Mouse (Mus musculus) CH12.LX (cell line): Measurements from ENCODE around the gene Zbtb20. TPM values are rescaled to one million over a fixed set of nuclear protein-coding genes. Genes with fewer than 3 reads are reported as not detected.

Experiments
- DNase-seq: peaks from one replicate; pipeline ENCODE4 v3.0.0-alpha.2; 2013; ENCODE audit errors: extremely low read depth
- H3K27ac ChIP-seq: 2 replicates; pipeline ENCODE4 v1.5.1; 2012; ENCODE audit warnings: low read depth, mild to moderate bottlenecking, control low read depth, moderate library complexity; ENCODE audit not compliant: insufficient read depth
- H3K27me3 ChIP-seq: replicated peaks from 2 replicates; pipeline ENCODE3; 2012; ENCODE audit warnings: inconsistent platforms
- H3K36me3 ChIP-seq, 2 experiments: replicated peaks in 1 of 2; 2 replicates each; pipeline versions ENCODE3 to v1.6.1; 2012; ENCODE audit warnings: inconsistent platforms in 1 of 2, low read length in 1 of 2, mild to moderate bottlenecking in 1 of 2, mixed read lengths in 1 of 2, moderate library complexity in 1 of 2; ENCODE audit not compliant: control insufficient read depth in 1 of 2, insufficient read depth in 1 of 2
- H3K4me1 ChIP-seq, 2 experiments: 2 replicates each; pipeline ENCODE4 v1.6.1; 2012; ENCODE audit warnings: inconsistent platforms in 1 of 2, moderate library complexity in 1 of 2; ENCODE audit not compliant: insufficient read depth in 2 of 2, control insufficient read depth in 1 of 2
- H3K4me2 ChIP-seq: 2 replicates; pipeline ENCODE4 v1.6.1; 2012; ENCODE audit warnings: low read depth, mild to moderate bottlenecking, control low read depth; ENCODE audit not compliant: poor library complexity, insufficient read depth, severe bottlenecking
- H3K4me3 ChIP-seq, 3 experiments: fragments of 150-350 bp in 1 of 3; sonication (generic) in 1 of 3; replicated peaks in 1 of 3; 2 replicates each; pipeline versions ENCODE3 to v1.5.1; 2011 to 2012; ENCODE audit warnings: low read depth in 2 of 3, low read length in 2 of 3, mild to moderate bottlenecking in 2 of 3, moderate library complexity in 2 of 3, control low read depth in 1 of 3, improper control_type of control experiment in 1 of 3, inconsistent platforms in 1 of 3, mixed read lengths in 1 of 3; ENCODE audit not compliant: poor library complexity in 1 of 3
- H3K79me2 ChIP-seq: replicated peaks from 2 replicates; pipeline ENCODE4 v1.6.1; 2012; ENCODE audit warnings: mild to moderate bottlenecking, moderate library complexity; ENCODE audit not compliant: control insufficient read depth, poor library complexity, insufficient read depth, severe bottlenecking; ENCODE audit errors: extremely low read depth
- H3K9ac ChIP-seq: 2 replicates; pipeline ENCODE4 v1.6.1; 2012; ENCODE audit warnings: low read depth, mild to moderate bottlenecking, control low read depth, moderate library complexity; ENCODE audit not compliant: insufficient read depth
- H3K9me3 ChIP-seq: replicated peaks from 2 replicates; pipeline ENCODE3; 2012; ENCODE audit warnings: low read length, inconsistent platforms, mixed read lengths
- BHLHE40 ChIP-seq: IDR thresholded peaks from 2 replicates; pipeline ENCODE4 v1.6.1; 2011; ENCODE audit warnings: mild to moderate bottlenecking, low read depth, low read length, improper control_type of control experiment
- CHD1 ChIP-seq: IDR thresholded peaks from 2 replicates; pipeline ENCODE4 v1.6.1; 2012; ENCODE audit warnings: low read depth, low read length, improper control_type of control experiment, inconsistent platforms
- CHD2 ChIP-seq: IDR thresholded peaks from 2 replicates; pipeline ENCODE4 v1.6.1; 2011; ENCODE audit warnings: low read length, improper control_type of control experiment
- CTCF ChIP-seq, 2 experiments: IDR thresholded peaks in 1 of 2; conservative IDR thresholded peaks in 1 of 2; 2 replicates each; pipeline ENCODE4 v1.5.1; 2011 to 2012; ENCODE audit warnings: low read depth in 2 of 2, low read length in 2 of 2, improper control_type of control experiment in 1 of 2, inconsistent platforms in 1 of 2, mild to moderate bottlenecking in 1 of 2, moderate library complexity in 1 of 2
- E2F4 ChIP-seq: IDR thresholded peaks from 2 replicates; pipeline ENCODE4 v1.6.1; 2011; ENCODE audit warnings: low read depth, low read length, improper control_type of control experiment; ENCODE audit not compliant: insufficient replicate concordance
- ELF1 ChIP-seq: IDR thresholded peaks from 2 replicates; pipeline ENCODE4 v1.6.1; 2014; ENCODE audit warnings: low read depth, mild to moderate bottlenecking, inconsistent platforms, low read length, improper control_type of control experiment
- EP300 ChIP-seq: IDR thresholded peaks from 2 replicates; pipeline ENCODE4 v1.6.1; 2011; ENCODE audit warnings: low read length, improper control_type of control experiment
- ETS1 ChIP-seq: conservative IDR thresholded peaks from 2 replicates; pipeline ENCODE4 v1.6.1; 2012; ENCODE audit warnings: low read depth, mild to moderate bottlenecking, inconsistent platforms, low read length, improper control_type of control experiment, moderate library complexity
- GABPA ChIP-seq: IDR thresholded peaks from 2 replicates; pipeline ENCODE4 v1.6.1; 2012; ENCODE audit warnings: low read depth, low read length, improper control_type of control experiment, inconsistent platforms; ENCODE audit not compliant: insufficient replicate concordance
- HCFC1 ChIP-seq: IDR thresholded peaks from 2 replicates; pipeline ENCODE4 v1.6.1; 2012; ENCODE audit warnings: low read depth, mild to moderate bottlenecking, inconsistent platforms, low read length, improper control_type of control experiment
- IRF4 ChIP-seq: IDR thresholded peaks from 2 replicates; pipeline ENCODE4 v1.6.1; 2014; ENCODE audit warnings: low read depth, mild to moderate bottlenecking, inconsistent platforms, low read length, improper control_type of control experiment
- JUN ChIP-seq: IDR thresholded peaks from 2 replicates; pipeline ENCODE4 v1.6.1; 2011; ENCODE audit warnings: low read depth, mild to moderate bottlenecking, low read length, improper control_type of control experiment, moderate library complexity; ENCODE audit not compliant: insufficient read depth
- JUND ChIP-seq: conservative IDR thresholded peaks from 2 replicates; pipeline ENCODE4 v1.6.1; 2011; ENCODE audit warnings: low read depth, low read length, improper control_type of control experiment
- KAT2A ChIP-seq: IDR thresholded peaks from 2 replicates; pipeline ENCODE4 v1.6.1; 2012; ENCODE audit warnings: low read length, improper control_type of control experiment, inconsistent platforms; ENCODE audit not compliant: insufficient replicate concordance
- MAFK ChIP-seq: IDR thresholded peaks from 2 replicates; pipeline ENCODE4 v1.6.1; 2011; ENCODE audit warnings: low read length, improper control_type of control experiment; ENCODE audit not compliant: insufficient replicate concordance
- MAX ChIP-seq: IDR thresholded peaks from 2 replicates; pipeline ENCODE4 v1.6.1; 2011; ENCODE audit warnings: low read length, improper control_type of control experiment
- MAZ ChIP-seq: IDR thresholded peaks from 2 replicates; pipeline ENCODE4 v1.6.1; 2012; ENCODE audit warnings: low read depth, mild to moderate bottlenecking, inconsistent platforms, low read length, improper control_type of control experiment, moderate library complexity
- MEF2A ChIP-seq: IDR thresholded peaks from 2 replicates; pipeline ENCODE4 v1.6.1; 2014; ENCODE audit warnings: low read depth, mild to moderate bottlenecking, inconsistent platforms, low read length, improper control_type of control experiment, borderline replicate concordance
- MXI1 ChIP-seq: IDR thresholded peaks from 2 replicates; pipeline ENCODE4 v1.6.1; 2011; ENCODE audit warnings: mild to moderate bottlenecking, low read depth, low read length, improper control_type of control experiment
- MYC ChIP-seq: IDR thresholded peaks from 2 replicates; pipeline ENCODE4 v1.6.1; 2011; ENCODE audit warnings: low read depth, mild to moderate bottlenecking, improper control_type of control experiment, low read length
- NELFE ChIP-seq: IDR thresholded peaks from 2 replicates; pipeline ENCODE4 v1.6.1; 2011; ENCODE audit warnings: low read depth, low read length, improper control_type of control experiment
- NRF1 ChIP-seq: IDR thresholded peaks from 2 replicates; pipeline ENCODE4 v1.6.1; 2014; ENCODE audit warnings: low read depth, mild to moderate bottlenecking, inconsistent platforms, low read length, improper control_type of control experiment, moderate library complexity
- PAX5 ChIP-seq: IDR thresholded peaks from 2 replicates; pipeline ENCODE4 v1.6.1; 2012; ENCODE audit warnings: low read length, inconsistent platforms, mixed read lengths
- POLR2A ChIP-seq: IDR thresholded peaks from 2 replicates; pipeline ENCODE4 v1.6.1; 2011; ENCODE audit warnings: low read depth, mild to moderate bottlenecking, improper control_type of control experiment, low read length
- POLR2AphosphoS2 ChIP-seq: IDR thresholded peaks from 2 replicates; pipeline ENCODE4 v1.6.1; 2011; ENCODE audit warnings: low read depth, low read length, improper control_type of control experiment
- RAD21 ChIP-seq: IDR thresholded peaks from 2 replicates; pipeline ENCODE4 v1.6.1; 2011; ENCODE audit warnings: low read depth, mild to moderate bottlenecking, low read length, improper control_type of control experiment, moderate library complexity
- RCOR1 ChIP-seq: conservative IDR thresholded peaks from 2 replicates; pipeline ENCODE4 v1.6.1; 2012; ENCODE audit warnings: low read depth, mild to moderate bottlenecking, inconsistent platforms, low read length, improper control_type of control experiment
- SIN3A ChIP-seq: IDR thresholded peaks from 2 replicates; pipeline ENCODE4 v1.6.1; 2012; ENCODE audit warnings: low read length, improper control_type of control experiment, inconsistent platforms
- SMC3 ChIP-seq: IDR thresholded peaks from 2 replicates; pipeline ENCODE4 v1.6.1; 2011; ENCODE audit warnings: low read depth, low read length, improper control_type of control experiment
- TBP ChIP-seq: conservative IDR thresholded peaks from 2 replicates; pipeline ENCODE4 v1.6.1; 2011; ENCODE audit warnings: low read depth, low read length, improper control_type of control experiment
- TCF12 ChIP-seq: IDR thresholded peaks from 2 replicates; pipeline ENCODE4 v1.6.1; 2014; ENCODE audit warnings: low read depth, mild to moderate bottlenecking, inconsistent platforms, low read length, improper control_type of control experiment
- UBTF ChIP-seq: IDR thresholded peaks from 2 replicates; pipeline ENCODE4 v1.6.1; 2012; ENCODE audit warnings: low read depth, mild to moderate bottlenecking, inconsistent platforms, low read length, improper control_type of control experiment, moderate library complexity
- USF1 ChIP-seq: IDR thresholded peaks from 2 replicates; pipeline ENCODE4 v1.6.1; 2014; ENCODE audit warnings: low read depth, mild to moderate bottlenecking, inconsistent platforms, low read length, improper control_type of control experiment
- USF2 ChIP-seq: conservative IDR thresholded peaks from 2 replicates; pipeline ENCODE4 v1.6.1; 2011; ENCODE audit warnings: low read depth, low read length, improper control_type of control experiment
- ZC3H11A ChIP-seq: IDR thresholded peaks from 2 replicates; pipeline ENCODE4 v1.6.1; 2012; ENCODE audit warnings: low read depth, mild to moderate bottlenecking, inconsistent platforms, low read length, improper control_type of control experiment
- ZKSCAN1 ChIP-seq: IDR thresholded peaks from 2 replicates; pipeline ENCODE4 v1.6.1; 2012; ENCODE audit warnings: low read depth, inconsistent platforms, low read length, improper control_type of control experiment, borderline replicate concordance
- ZMIZ1 ChIP-seq: IDR thresholded peaks from 2 replicates; pipeline ENCODE4 v1.6.1; 2012; ENCODE audit warnings: low read depth, mild to moderate bottlenecking, inconsistent platforms, low read length, improper control_type of control experiment
- ZNF384 ChIP-seq: IDR thresholded peaks from 2 replicates; pipeline ENCODE4 v1.6.1; 2012; ENCODE audit warnings: low read depth, low read length, improper control_type of control experiment, inconsistent platforms
- dilution Hi-C: fragments of 300-500 bp; cut with MboI; formaldehyde crosslinking; loops from 2 replicates; pipeline ENCODE4 v1.14.3; 2020; ENCODE audit warnings: low sequenced_read_pairs; ENCODE audit not compliant: extremely low pct_unique_long_range_greater_than_20kb, extremely low pct_ligation_motif_present
- in situ Hi-C: fragments of 300-500 bp; cut with MboI; formaldehyde crosslinking; loops from 3 replicates; pipeline ENCODE4 v1.14.3; 2019; ENCODE audit warnings: low sequenced_read_pairs, low pct_ligation_motif_present, low pct_unique_long_range_greater_than_20kb, mixed read lengths
- polyA plus RNA-seq: library from polyadenylated mRNA; unstranded; fragments of >175 nt; gene quantifications from 2 replicates; pipeline ENCODE4 v1.2.1, GENCODE M21; 2012; ENCODE audit warnings: low read depth; ENCODE audit not compliant: insufficient read length
- total RNA-seq, 2 experiments: library from RNA; depleted of rRNA; stranded (reverse); fragments of 300-350 nt in 1 of 2; fragments of >200 nt in 1 of 2; gene quantifications; 2 replicates each; pipeline ENCODE4 v1.2.3; 2012 to 2014

Gene Zbtb20
- total and polyA plus RNA-seq, 3 experiments: 24.9 to 58.0 (median 51.6) TPM

GRCm38 (mm10) chr16:43396849-43397628, 521.4 kb downstream of the Zbtb20 start:
- H3K27ac ChIP-seq: peak overlapping the region; percentile 82
- no peak for DNase-seq
- H3K27me3 ChIP-seq: no peaks in the 10 kb centered on the region
- peaks cover 0 to 5% of the 10 kb centered on the region in 2 experiments for H3K36me3 ChIP-seq
- H3K4me2 ChIP-seq: peak overlapping the region; percentile 97
- in situ Hi-C loops (loop anchor here (10.0 to 25.0 kb wide), 3 partner anchors 118 to 415 kb away; no protein-coding TSS in a partner anchor), dilution Hi-C loops (no loop called here)
- peak overlapping the region; percentile 46 for H3K9ac ChIP-seq
- no peaks in the 10 kb centered on the region for H3K9me3 ChIP-seq
- peaks cover 13% of the 10 kb centered on the region for H3K79me2 ChIP-seq
- peak overlapping the region in 2 of 3 experiments; percentile 4 to 14 for H3K4me3 ChIP-seq
- TF ChIP-seq ZMIZ1 (peak; percentile 95), RCOR1 (no peak), MAFK (no peak), MXI1 (no peak), MEF2A (no peak; the same call in 1 of the 2 replicates), SIN3A (no peak), MYC (no peak; the same call in 1 of the 2 replicates), RAD21 (no peak), UBTF (no peak), USF1 (no peak), GABPA (no peak), POLR2AphosphoS2 (peak; percentile 63), ELF1 (peak; percentile 47), SMC3 (no peak; the same call in 1 of the 2 replicates), NELFE (no peak), JUN (peak; percentile 66), USF2 (no peak), CTCF (conservative IDR thresholded peaks at IDR 0.05 in 1 of 2, IDR thresholded peaks at IDR 0.05 in 1 of 2; ENCODE audit: low read depth in 2 of 2, low read length in 2 of 2) (no peak), NRF1 (no peak), ETS1 (peak; percentile 42), KAT2A (no peak), HCFC1 (no peak), JUND (peak; percentile 79), CHD1 (no peak; the same call in 1 of the 2 replicates), E2F4 (no peak), MAX (no peak; the same call in 1 of the 2 replicates), ZC3H11A (no peak), ZKSCAN1 (no peak), CHD2 (no peak), POLR2A (peak; percentile 31), ZNF384 (0 out of 2 replicates have a peak, but pooled peaks have one; percentile 5), EP300 (peak; percentile 50), PAX5 (no peak), IRF4 (peak; percentile 34; the same call in 1 of the 2 replicates), BHLHE40 (peak; percentile 64), TCF12 (peak; percentile 47; the same call in 1 of the 2 replicates), TBP (peak; percentile 79; the same call in 1 of the 2 replicates), MAZ (peak; percentile 33; the same call in 1 of the 2 replicates)
- peaks cover 12 to 55% of the 10 kb centered on the region in 2 experiments for H3K4me1 ChIP-seq
